Mouse (Mus musculus) neural tube, embryonic 11.5 days (tissue): Measurements from ENCODE around the gene Map4k1. TPM values are rescaled to one million over a fixed set of nuclear protein-coding genes. Genes with fewer than 3 reads are reported as not detected.

Source experiments
- ATAC-seq: fragments of 200-750 bp; cut with Nextera tagmentation; 2 replicates; pipeline ENCODE4 v1.8.0; 2017; ENCODE audit warnings: moderate number of reproducible peaks, mild to moderate bottlenecking, moderate TSS enrichment, moderate library complexity; ENCODE audit not compliant: insufficient read depth, low FRiP score, low TSS enrichment
- DNase-seq: peaks from one replicate; pipeline ENCODE4 v3.0.0-alpha.2; 2015; ENCODE audit warnings: low spot score
- H3K27ac ChIP-seq: fragments of 300-500 bp; sonication (generic); 2 replicates; pipeline ENCODE4 v1.5.1; 2014; ENCODE audit warnings: low read depth, mild to moderate bottlenecking, low read length
- H3K27me3 ChIP-seq: fragments of 300-500 bp; sonication (generic); 2 replicates; pipeline ENCODE4 v1.6.1; 2014; ENCODE audit warnings: mild to moderate bottlenecking, low read length, mixed read lengths; ENCODE audit not compliant: control insufficient read depth, insufficient read depth
- H3K36me3 ChIP-seq: fragments of 300-500 bp; sonication (generic); 2 replicates; pipeline ENCODE4 v1.6.1; 2014; ENCODE audit warnings: mild to moderate bottlenecking, low read length, moderate library complexity, mixed read lengths; ENCODE audit not compliant: control insufficient read depth, insufficient read depth
- H3K4me1 ChIP-seq: fragments of 300-500 bp; sonication (generic); 2 replicates; pipeline ENCODE4 v1.6.1; 2014; ENCODE audit warnings: low read length, mixed read lengths; ENCODE audit not compliant: control insufficient read depth, insufficient read depth
- H3K4me2 ChIP-seq: fragments of 300-500 bp; sonication (generic); 2 replicates; pipeline ENCODE4 v1.6.1; 2014; ENCODE audit warnings: low read depth, mild to moderate bottlenecking, moderate library complexity
- H3K4me3 ChIP-seq: fragments of 300-500 bp; sonication (generic); 2 replicates; pipeline ENCODE4 v1.5.1; 2014; ENCODE audit warnings: low read depth, low read length
- H3K9ac ChIP-seq: fragments of 300-500 bp; sonication (generic); 2 replicates; pipeline ENCODE4 v1.6.1; 2014; ENCODE audit warnings: mild to moderate bottlenecking, low read length
- H3K9me3 ChIP-seq: fragments of 300-500 bp; sonication (generic); 2 replicates; pipeline ENCODE4 v1.6.1; 2016; ENCODE audit warnings: low read length; ENCODE audit not compliant: control insufficient read depth
- WGBS: fragments of 180-500 bp; shearing (Covaris S2); extraction: QIAGEN DNeasy Blood & Tissue Kit; methylation state at CpG from one replicate; pipeline ENCODE4 v1.1.7; 2014; 5-methylcytosine and 5-hydroxymethylcytosine counted together
- microRNA-seq: library from miRNA; unstranded; fragments of <30 nt; microRNA quantifications from one replicate; pipeline ENCODE4, GENCODE M21; 2016
- polyA plus RNA-seq: library from polyadenylated mRNA; unstranded; fragments of >200 nt; fragmentation: Nextera tagmentation; extraction: Ambion mirVana; gene quantifications from 2 replicates; pipeline ENCODE4 v1.2.1, GENCODE M21; 2014

The Map4k1 gene
- polyA plus RNA-seq, 1 experiment from 2014 or later, result 6.2 TPM

- H3K27ac ChIP-seq, result no peak overlapping the region
- ATAC-seq (no peak), DNase-seq (no peak)
- H3K4me2 ChIP-seq, result no peak overlapping the region
- no peak overlapping the region for H3K9ac ChIP-seq
- H3K36me3 ChIP-seq, result no peaks in the 10 kb centered on the region
- no peaks in the 10 kb centered on the region for H3K9me3 ChIP-seq
- H3K4me3 ChIP-seq, result no peak overlapping the region
- H3K27me3 ChIP-seq, result peaks cover 13% of the 10 kb centered on the region
- H3K4me1 ChIP-seq, result no peaks in the 10 kb centered on the region
- 84% methylated on average over 3 of the region's 3 CpGs for WGBS
Observed at GRCm38 (mm10) chr7:29048070-29048469, 66.2 kb downstream of the Map4k1 start.

DNA sequence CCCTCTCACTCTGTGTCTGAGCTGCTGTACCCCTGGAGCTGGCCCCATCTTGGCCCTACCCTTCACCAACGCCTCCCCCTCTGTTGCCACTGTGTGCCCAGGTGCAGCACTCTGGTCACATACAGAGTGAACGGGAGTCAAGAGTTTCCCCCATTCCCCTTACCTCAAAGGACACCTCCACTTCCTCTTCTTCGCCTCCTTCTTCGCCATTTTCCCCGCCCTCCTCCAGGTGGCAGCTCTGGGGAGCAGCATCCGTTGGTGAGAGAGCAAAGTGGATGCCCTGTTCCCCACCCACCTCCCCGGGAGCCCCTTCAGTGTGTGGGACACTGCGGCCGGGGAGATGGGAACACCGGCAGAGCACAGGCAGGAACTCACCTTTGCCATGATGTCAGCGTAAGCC, 66.8 kb downstream of the Map4k1 start:
- DNase-seq (no peak), ATAC-seq (no peak)
- Histone ChIP-seq H3K4me2 (no peak overlapping the region), H3K9ac (no peak overlapping the region), H3K9me3 (no peaks in the 10 kb centered on the region), H3K36me3 (no peaks in the 10 kb centered on the region), H3K27ac (no peak overlapping the region), H3K27me3 (peaks cover 18% of the 10 kb centered on the region), H3K4me3 (no peak overlapping the region), H3K4me1 (no peaks in the 10 kb centered on the region)
- 84% methylated on average over 11 of the region's 11 CpGs for whole genome bisulfite sequencing

- Histone ChIP-seq H3K4me1 (no peaks in the 10 kb centered on the region), H3K36me3 (no peaks in the 10 kb centered on the region), H3K27me3 (peaks cover 19% of the 10 kb centered on the region), H3K27ac (no peak overlapping the region), H3K9ac (no peak overlapping the region), H3K4me2 (no peak overlapping the region), H3K4me3 (no peak overlapping the region), H3K9me3 (no peaks in the 10 kb centered on the region)
- WGBS, result 56% methylated on average over 2 of the region's 2 CpGs
- no peak for ATAC-seq
- DNase-seq, result peak; percentile 23
Observed at GRCm38 (mm10) chr7:29050797-29051196, 68.9 kb downstream of the Map4k1 start.

DNA sequence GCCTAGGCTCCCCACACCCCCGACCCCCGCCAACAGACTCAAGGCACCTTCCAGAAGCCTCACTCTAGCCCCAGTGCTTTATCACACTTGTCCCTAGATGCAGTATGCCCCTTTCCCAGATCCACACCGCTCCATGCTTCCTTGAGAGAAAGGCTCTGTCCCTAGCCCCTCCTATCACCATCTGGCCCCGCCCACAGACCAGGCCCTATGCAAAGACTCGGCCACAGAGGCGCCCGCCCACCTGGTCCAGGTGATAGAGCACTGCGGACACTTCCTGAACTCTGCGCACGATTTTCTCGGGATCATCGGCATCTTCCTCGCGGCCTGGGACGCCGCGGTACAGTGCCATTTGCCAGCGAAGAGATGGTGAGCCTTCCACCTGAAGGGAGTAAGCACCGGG, 71.0 kb downstream of the Map4k1 start:
- Histone ChIP-seq H3K27me3 (peaks cover 19% of the 10 kb centered on the region), H3K36me3 (no peaks in the 10 kb centered on the region), H3K9me3 (no peaks in the 10 kb centered on the region), H3K9ac (no peak overlapping the region), H3K4me2 (no peak overlapping the region), H3K4me3 (no peak overlapping the region), H3K27ac (no peak overlapping the region), H3K4me1 (no peaks in the 10 kb centered on the region)
- ATAC-seq, result no peak
- WGBS, result 7% methylated on average over 19 of the region's 19 CpGs
- DNase-seq, result no peak

Small RNA genes lying within 50 kb of the gene (microRNA-seq; reads per million reads assigned to microRNA genes)
- not detected for gene Gm44408

Other genes starting within 250 kb of the Map4k1 start
- gene Mrps12, start 240.2 kb upstream of the Map4k1 start, polyA plus RNA-seq, result 128 and 129 TPM in 2 replicates
- gene Sars2, start 240.1 kb upstream of the Map4k1 start, polyA plus RNA-seq, result 28.8 and 32.4 TPM in 2 replicates
- gene Ccer2, start 225.9 kb upstream of the Map4k1 start, polyA plus RNA-seq, result 1.1 and 1.9 TPM in 2 replicates
- gene Sirt2, start 215.3 kb upstream of the Map4k1 start, polyA plus RNA-seq, result 73.0 and 77.0 TPM in 2 replicates
- 49.7 and 57.3 TPM in 2 replicates for gene Nfkbib, start 214.5 kb upstream of the Map4k1 start, polyA plus RNA-seq
- gene Rinl, start 193.1 kb upstream of the Map4k1 start, polyA plus RNA-seq, result 2.6 and 2.8 TPM in 2 replicates
- 320 and 326 TPM in 2 replicates for gene Hnrnpl, start 173.5 kb upstream of the Map4k1 start, polyA plus RNA-seq
- 88.7 and 90.9 TPM in 2 replicates for gene Ech1, start 156.8 kb upstream of the Map4k1 start, polyA plus RNA-seq
- gene Lgals4, start 148.2 kb upstream of the Map4k1 start, polyA plus RNA-seq, result 1.5 and 1.8 TPM in 2 replicates
- gene Lgals7, start 118.2 kb upstream of the Map4k1 start, polyA plus RNA-seq, result 0.66 and 1.9 TPM in 2 replicates
- 0.21 and 0.39 TPM in 2 replicates for gene Capn12, start 100.6 kb upstream of the Map4k1 start, polyA plus RNA-seq
- gene Actn4, start 19.7 kb upstream of the Map4k1 start, polyA plus RNA-seq, result 193 and 201 TPM in 2 replicates
- 383 and 388 TPM in 2 replicates for gene Eif3k, start 186 bp upstream of the Map4k1 start, polyA plus RNA-seq
- gene Ryr1, start 143.1 kb downstream of the Map4k1 start, polyA plus RNA-seq, result 2.0 and 2.2 TPM in 2 replicates
- gene Rasgrp4, start 152.8 kb downstream of the Map4k1 start, polyA plus RNA-seq, result 0.76 and 0.82 TPM in 2 replicates
- gene Fam98c, start 174.2 kb downstream of the Map4k1 start, polyA plus RNA-seq, result 17.2 and 19.1 TPM in 2 replicates
- gene Ggn, start 188.2 kb downstream of the Map4k1 start, polyA plus RNA-seq, result 0.34 and 0.46 TPM in 2 replicates
- 5.6 and 6.5 TPM in 2 replicates for gene Spred3, start 188.4 kb downstream of the Map4k1 start, polyA plus RNA-seq
- gene Psmd8, start 198.7 kb downstream of the Map4k1 start, polyA plus RNA-seq, result 321 and 325 TPM in 2 replicates
- 0.56 and 1.0 TPM in 2 replicates for gene Catsperg1, start 232.0 kb downstream of the Map4k1 start, polyA plus RNA-seq